Mouse (Mus musculus): Measurements from ENCODE around the gene Cdcp1.

GRCm38 (mm10) chr9:123185546-123185945, 30.3 kb downstream of the Cdcp1 start:
- TF ChIP-seq CTCF (IDR thresholded peaks at IDR 0.05; ENCODE audit: extremely low read depth, insufficient read depth, low read length): no peak
- TF ChIP-seq POLR2A (IDR thresholded peaks at IDR 0.05; ENCODE audit: extremely low read depth, insufficient read depth, low read length): no peak
